Mouse (Mus musculus) kidney, postnatal 10 days (tissue): ENCODE data around the gene Hoxc6.
A peak's percentile ranks its signal among the peaks of the same experiment; 100 is the strongest.

Experiments used
- DNase-seq: peaks from one replicate; pipeline ENCODE4 v3.0.0; 2021; ENCODE audit warnings: mixed read lengths

The Hoxc6 gene

GRCm38 (mm10) chr15:102992206-102992605 is 5.9 kb upstream of the Hoxc6 start:
- no peak for DNase-seq

- DNase-seq: no peak
These were observed 5.2 kb upstream of the Hoxc6 start for GRCm38 (mm10) chr15:102992863-102993262.

GRCm38 (mm10) chr15:102996548-102996947 is 1.5 kb upstream of the Hoxc6 start:
- no peak for DNase-seq

GRCm38 (mm10) chr15:102997431-102997830 is 626 bp upstream of the Hoxc6 start:
- DNase-seq: no peak

- DNase-seq: no peak
These were observed 638 bp downstream of the Hoxc6 start for GRCm38 (mm10) chr15:102998608-102999182.

GRCm38 (mm10) chr15:102999183-102999831 is 1.2 kb downstream of the Hoxc6 start:
- DNase-seq: peak; percentile 95

- DNase-seq: peak; percentile 66
These were observed 1.9 kb downstream of the Hoxc6 start for GRCm38 (mm10) chr15:102999955-103000354.

GRCm38 (mm10) chr15:103000501-103000901 is 2.4 kb downstream of the Hoxc6 start:
- DNase-seq: peak; percentile 55

GRCm38 (mm10) chr15:103001370-103001769 is 3.3 kb downstream of the Hoxc6 start:
- peak; percentile 19 for DNase-seq

- peak; percentile 74 for DNase-seq
These were observed 4.1 kb downstream of the Hoxc6 start for GRCm38 (mm10) chr15:103002156-103002555.

GRCm38 (mm10) chr15:103002821-103003448 is 4.9 kb downstream of the Hoxc6 start:
- DNase-seq: peak; percentile 63

GRCm38 (mm10) chr15:103005308-103005707 is 7.3 kb downstream of the Hoxc6 start:
- peak; percentile 70 for DNase-seq

GRCm38 (mm10) chr15:103005797-103006196 is 7.7 kb downstream of the Hoxc6 start:
- peak; percentile 36 for DNase-seq

GRCm38 (mm10) chr15:103006326-103006725 is 8.3 kb downstream of the Hoxc6 start:
- DNase-seq: peak; percentile 72

- peak; percentile 58 for DNase-seq
These were observed 11.4 kb downstream of the Hoxc6 start for GRCm38 (mm10) chr15:103009265-103010111.

GRCm38 (mm10) chr15:103010112-103010846 is 12.2 kb downstream of the Hoxc6 start:
- peak; percentile 52 for DNase-seq

- DNase-seq: peak; percentile 33
These were observed 12.9 kb downstream of the Hoxc6 start for GRCm38 (mm10) chr15:103010847-103011555.

- DNase-seq: peak; percentile 69
These were observed 13.9 kb downstream of the Hoxc6 start for GRCm38 (mm10) chr15:103011928-103012486.

- peak; percentile 78 for DNase-seq
These were observed 15.4 kb downstream of the Hoxc6 start for GRCm38 (mm10) chr15:103013238-103013984.

GRCm38 (mm10) chr15:103014166-103015008 is 16.3 kb downstream of the Hoxc6 start:
- peak; percentile 79 for DNase-seq
